Mouse (Mus musculus) embryonic facial prominence, embryonic 14.5 days (tissue): ENCODE results near the gene Snx12. TPM values are rescaled to one million over a fixed set of nuclear protein-coding genes. Genes with fewer than 3 reads are reported as not detected.

Experiments
- ATAC-seq: fragments of 200-750 bp; cut with Nextera tagmentation; 2 replicates; pipeline ENCODE4 v1.8.0; 2017; ENCODE audit warnings: low read depth, moderate number of reproducible peaks, moderate TSS enrichment
- DNase-seq: peaks from one replicate; pipeline ENCODE4 v3.0.0-alpha.2; 2015; ENCODE audit warnings: low spot score
- H3K27ac ChIP-seq: fragments of 300-500 bp; sonication (generic); replicated peaks from 2 replicates; pipeline ENCODE4 v1.5.1; 2014; ENCODE audit warnings: low read depth, mild to moderate bottlenecking, low read length, moderate library complexity
- H3K27me3 ChIP-seq: fragments of 300-500 bp; sonication (generic); replicated peaks from 2 replicates; pipeline ENCODE4 v1.6.1; 2014; ENCODE audit warnings: low read length; ENCODE audit not compliant: control insufficient read depth, insufficient read depth
- H3K36me3 ChIP-seq: fragments of 300-500 bp; sonication (generic); 2 replicates; pipeline ENCODE4 v1.6.1; 2014; ENCODE audit warnings: low read length, mixed read lengths; ENCODE audit not compliant: control insufficient read depth, insufficient read depth
- H3K4me1 ChIP-seq: fragments of 300-500 bp; sonication (generic); 2 replicates; pipeline ENCODE4 v1.6.1; 2014; ENCODE audit warnings: antibody characterized with exemption, low read length; ENCODE audit not compliant: control insufficient read depth, insufficient read depth
- H3K4me2 ChIP-seq: fragments of 300-500 bp; sonication (generic); 2 replicates; pipeline ENCODE4 v1.6.1; 2014; ENCODE audit warnings: low read depth, mild to moderate bottlenecking, low read length, moderate library complexity, mixed read lengths
- H3K4me3 ChIP-seq: fragments of 300-500 bp; sonication (generic); 2 replicates; pipeline ENCODE4 v1.5.1; 2014; ENCODE audit warnings: low read depth, mild to moderate bottlenecking, low read length
- H3K9ac ChIP-seq: fragments of 300-500 bp; sonication (generic); 2 replicates; pipeline ENCODE4 v1.6.1; 2014; ENCODE audit warnings: low read depth, mild to moderate bottlenecking, low read length, moderate library complexity, mixed read lengths
- H3K9me3 ChIP-seq: fragments of 300-500 bp; sonication (generic); 2 replicates; pipeline ENCODE4 v1.6.1; 2016; ENCODE audit warnings: low read length; ENCODE audit not compliant: control insufficient read depth
- WGBS: fragments of 180-500 bp; shearing (Covaris S2); extraction: QIAGEN DNeasy Blood & Tissue Kit; methylation state at CpG from one replicate; pipeline ENCODE4 v1.1.7; 2014; 5-methylcytosine and 5-hydroxymethylcytosine counted together
- polyA plus RNA-seq: library from polyadenylated mRNA; unstranded; fragments of >200 nt; fragmentation: Nextera tagmentation; extraction: Ambion mirVana; gene quantifications from 2 replicates; pipeline ENCODE4 v1.2.1, GENCODE M21; 2014

Snx12 gene
- polyA plus RNA-seq, 1 experiment from 2014 or later: 42.1 TPM

GRCm38 (mm10) chrX:101254740-101255139 lies 32.4 kb upstream of the Snx12 start:
- H3K9me3 ChIP-seq: no peaks in the 10 kb centered on the region
- no peak for DNase-seq

GRCm38 (mm10) chrX:101253952-101254729 lies 31.8 kb upstream of the Snx12 start, which contains the start of gene Foxo4:
Gene Foxo4, plus strand, starts transcription at chrX:101254528.
- H3K9ac ChIP-seq: peak within 1 kb of the TSS; percentile 69
- no peaks in the 10 kb centered on the region for H3K27me3 ChIP-seq
- H3K36me3 ChIP-seq: 0 out of 2 replicates have a peak, but pooled peaks cover 7% of the 10 kb centered on the region
- peak; percentile 98 for DNase-seq
- H3K9me3 ChIP-seq: no peaks in the 10 kb centered on the region
- H3K4me3 ChIP-seq: peak within 1 kb of the TSS; percentile 53
- peak; percentile 94 for ATAC-seq
- H3K4me2 ChIP-seq: peak within 1 kb of the TSS; percentile 62
- 28% methylated on average over 45 of the region's 47 CpGs for WGBS
- H3K27ac ChIP-seq: peak within 1 kb of the TSS; percentile 68
- H3K4me1 ChIP-seq: no peaks in the 10 kb centered on the region

More at GRCm38 (mm10) chrX:101254740-101255139, 32.4 kb upstream of the Snx12 start:
- peak overlapping the region; percentile 69 for H3K9ac ChIP-seq
- 0 out of 2 replicates have a peak, but pooled peaks cover 7% of the 10 kb centered on the region for H3K36me3 ChIP-seq
- peak overlapping the region; percentile 53 for H3K4me3 ChIP-seq
- H3K4me2 ChIP-seq: peak overlapping the region; percentile 62
- ATAC-seq: peak; percentile 16; the same call in 1 of the 2 replicates
- H3K27ac ChIP-seq: peak overlapping the region; percentile 68
- no peaks in the 10 kb centered on the region for H3K27me3 ChIP-seq
- no peaks in the 10 kb centered on the region for H3K4me1 ChIP-seq
- WGBS: 3% methylated on average over 20 of the region's 26 CpGs

- Histone ChIP-seq H3K4me1 (no peaks in the 10 kb centered on the region), H3K9ac (no peak overlapping the region), H3K27me3 (no peaks in the 10 kb centered on the region; the same call in 1 of the 2 replicates), H3K9me3 (no peaks in the 10 kb centered on the region), H3K36me3 (no peaks in the 10 kb centered on the region), H3K4me3 (no peak overlapping the region), H3K27ac (no peak overlapping the region), H3K4me2 (no peak overlapping the region)
- ATAC-seq (no peak), DNase-seq (no peak)
- 20% methylated on average over 1 of the region's 1 CpGs for WGBS
Observed at GRCm38 (mm10) chrX:101245011-101245410, 22.6 kb upstream of the Snx12 start.

GRCm38 (mm10) chrX:101222796-101223162 lies 416 bp upstream of the Snx12 start:
- H3K4me2 ChIP-seq: peak overlapping the region; percentile 53
- H3K27ac ChIP-seq: peak overlapping the region; percentile 44
- peak overlapping the region; percentile 58 for H3K4me3 ChIP-seq
- 0 out of 2 replicates have a peak, but pooled peaks cover under 1% of the 10 kb centered on the region for H3K27me3 ChIP-seq
- H3K9ac ChIP-seq: peak overlapping the region; percentile 48
- DNase-seq: no peak
- WGBS: 32% methylated on average over 7 of the region's 7 CpGs
- no peaks in the 10 kb centered on the region for H3K4me1 ChIP-seq
- no peak for ATAC-seq
- H3K9me3 ChIP-seq: no peaks in the 10 kb centered on the region
- no peaks in the 10 kb centered on the region for H3K36me3 ChIP-seq

- Histone ChIP-seq H3K36me3 (no peaks in the 10 kb centered on the region), H3K4me2 (no peak overlapping the region), H3K27ac (no peak overlapping the region), H3K9ac (no peak overlapping the region), H3K4me1 (no peaks in the 10 kb centered on the region), H3K9me3 (no peaks in the 10 kb centered on the region), H3K27me3 (peaks cover 14% of the 10 kb centered on the region; the same call in 1 of the 2 replicates), H3K4me3 (no peak overlapping the region)
- 81% methylated on average over 3 of the region's 3 CpGs for WGBS
- ATAC-seq (no peak), DNase-seq (no peak)
Observed at GRCm38 (mm10) chrX:101189285-101189684, 33.1 kb downstream of the Snx12 start.

- WGBS: 75% methylated on average over 1 of the region's 1 CpGs
- ATAC-seq (no peak), DNase-seq (no peak)
- Histone ChIP-seq H3K9me3 (no peaks in the 10 kb centered on the region), H3K4me1 (no peaks in the 10 kb centered on the region), H3K36me3 (no peaks in the 10 kb centered on the region), H3K4me2 (no peak overlapping the region), H3K4me3 (no peak overlapping the region), H3K27ac (no peak overlapping the region), H3K27me3 (peaks cover 14% of the 10 kb centered on the region; the same call in 1 of the 2 replicates), H3K9ac (no peak overlapping the region)
Observed at GRCm38 (mm10) chrX:101187647-101188046, 34.7 kb downstream of the Snx12 start.

- Histone ChIP-seq H3K4me3 (no peak overlapping the region), H3K27me3 (no peaks in the 10 kb centered on the region), H3K27ac (no peak overlapping the region), H3K36me3 (no peaks in the 10 kb centered on the region), H3K4me1 (no peaks in the 10 kb centered on the region), H3K9ac (no peak overlapping the region), H3K9me3 (no peaks in the 10 kb centered on the region), H3K4me2 (no peak overlapping the region)
- ATAC-seq: no peak
- 88% methylated on average over 1 of the region's 1 CpGs for WGBS
- DNase-seq: no peak
Observed at GRCm38 (mm10) chrX:101173388-101173787, 49.0 kb downstream of the Snx12 start.

- Histone ChIP-seq H3K4me2 (no peak overlapping the region), H3K4me3 (no peak overlapping the region), H3K9ac (no peak overlapping the region), H3K4me1 (no peaks in the 10 kb centered on the region), H3K9me3 (no peaks in the 10 kb centered on the region), H3K36me3 (no peaks in the 10 kb centered on the region), H3K27ac (no peak overlapping the region), H3K27me3 (no peaks in the 10 kb centered on the region; the same call in 1 of the 2 replicates)
- 79% methylated on average over 2 of the region's 2 CpGs for WGBS
- no peak for ATAC-seq
- no peak for DNase-seq
Observed at GRCm38 (mm10) chrX:101168425-101168824, 53.9 kb downstream of the Snx12 start.
